Mouse (Mus musculus) megakaryocyte, embryonic 14.5 days (primary cell): ENCODE measurements at regions not wholly inside any gene's neighbourhood (a gene's known extent, or its start where the extent isn't known, plus 50 kb on each side); places are given as distances from the start of the nearest gene placed in this dataset.
"Not testable (repeated sequence)": the region's sequence is repeated elsewhere in the genome, so short reads cannot be mapped to it uniquely, and the experiment has no call there.

ENCODE experiments used
- FLI1 ChIP-seq: IDR thresholded peaks from 2 replicates; pipeline ENCODE4 v1.6.1; 2012; ENCODE audit warnings: low read length, inconsistent platforms, mixed read lengths
- GATA1 ChIP-seq: IDR thresholded peaks from 3 replicates; pipeline ENCODE4 v1.6.1; 2012; ENCODE audit warnings: mixed read lengths, low read length, inconsistent platforms, borderline replicate concordance

DNA sequence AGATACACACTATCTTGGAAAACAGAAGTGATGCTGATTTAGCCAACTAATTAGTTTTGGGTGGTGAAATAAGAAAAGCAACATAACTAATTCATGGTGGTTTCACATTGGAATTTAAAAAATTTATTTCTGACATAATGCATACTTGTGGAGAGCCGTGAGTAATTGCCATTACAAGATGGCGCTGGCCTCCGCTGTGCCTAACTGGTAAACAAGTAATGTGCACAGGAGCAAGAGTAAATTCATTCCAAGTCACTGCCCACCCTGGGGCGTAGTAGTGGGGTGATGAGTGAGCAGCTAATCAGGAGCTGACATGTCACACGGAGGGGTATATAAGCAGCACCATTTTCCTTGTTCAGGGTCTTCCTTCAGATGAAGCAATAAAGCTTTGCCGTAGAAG lies 119.0 kb upstream of the Dph6 start:
- not testable (repeated sequence) for TF ChIP-seq FLI1, GATA1
